Mouse (Mus musculus): ENCODE data around the gene Tmem131.

Tmem131 gene

DNA sequence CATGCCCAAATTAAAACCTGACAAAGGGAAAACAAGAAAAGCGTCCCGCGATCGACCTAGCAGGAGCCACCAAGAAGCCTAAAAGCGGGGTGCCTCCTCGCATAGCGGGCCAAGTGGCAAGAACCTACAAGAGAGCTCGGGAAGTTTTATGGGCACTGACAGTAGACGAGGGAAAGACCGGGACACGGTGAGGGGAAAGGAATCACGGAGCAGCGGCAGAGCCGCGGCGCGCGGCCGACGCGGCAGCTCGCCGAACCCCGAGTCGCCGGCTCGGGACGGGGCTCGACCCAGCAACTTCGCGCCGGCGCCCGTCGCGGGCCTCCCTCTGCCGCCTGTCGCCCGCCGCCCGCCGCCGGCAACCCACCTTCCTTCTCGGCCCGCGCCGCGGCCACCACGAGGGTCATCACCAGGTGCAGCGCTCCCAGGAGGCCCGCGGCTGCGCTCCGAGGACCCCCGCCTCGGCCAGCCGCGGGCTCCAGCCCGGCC lies 4.6 kb downstream of the Tmem131 start:
- DNase-seq (ENCODE audit: low read depth, low spot score), result no peak

DNA sequence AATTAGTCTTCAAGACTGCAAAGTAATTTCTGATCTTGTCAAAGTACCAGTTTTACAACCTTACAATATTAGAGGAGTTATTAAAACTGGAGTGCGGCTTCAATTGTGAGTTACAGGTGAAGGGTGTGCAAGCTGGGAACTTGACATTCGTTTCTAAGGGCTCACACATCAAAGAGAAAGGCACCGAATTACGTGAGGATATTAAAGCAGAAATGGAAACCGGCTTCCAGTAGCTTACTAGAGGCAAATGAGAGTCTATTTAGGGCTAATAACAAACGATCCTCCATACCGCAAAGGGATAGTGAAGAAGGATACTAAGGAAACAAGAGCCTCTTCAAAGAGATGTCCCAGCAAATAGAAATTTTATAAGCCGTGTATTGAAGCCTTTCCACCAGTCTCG lies 5.1 kb downstream of the Tmem131 start:
- DNase-seq (ENCODE audit: low read depth, low spot score), result no peak

DNA sequence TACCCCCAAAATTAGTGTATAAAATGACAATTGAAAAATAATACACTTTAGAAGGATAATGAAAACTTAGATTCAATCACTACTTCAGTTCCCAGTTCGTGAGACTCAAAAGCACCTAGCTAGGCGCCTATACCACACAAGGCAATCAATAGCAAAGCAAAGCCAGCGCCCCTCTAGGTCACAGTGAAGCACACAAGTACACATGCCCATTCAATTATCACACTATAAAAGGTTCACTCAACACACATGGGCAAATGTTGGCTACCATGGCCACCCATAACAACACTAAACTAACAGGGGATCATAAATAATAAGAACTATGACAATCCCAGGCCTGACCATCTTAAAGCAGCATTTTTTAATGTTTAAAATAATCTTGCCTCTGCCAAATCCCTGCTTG lies 5.8 kb downstream of the Tmem131 start:
- no peak for DNase-seq (ENCODE audit: low read depth, low spot score)

DNA sequence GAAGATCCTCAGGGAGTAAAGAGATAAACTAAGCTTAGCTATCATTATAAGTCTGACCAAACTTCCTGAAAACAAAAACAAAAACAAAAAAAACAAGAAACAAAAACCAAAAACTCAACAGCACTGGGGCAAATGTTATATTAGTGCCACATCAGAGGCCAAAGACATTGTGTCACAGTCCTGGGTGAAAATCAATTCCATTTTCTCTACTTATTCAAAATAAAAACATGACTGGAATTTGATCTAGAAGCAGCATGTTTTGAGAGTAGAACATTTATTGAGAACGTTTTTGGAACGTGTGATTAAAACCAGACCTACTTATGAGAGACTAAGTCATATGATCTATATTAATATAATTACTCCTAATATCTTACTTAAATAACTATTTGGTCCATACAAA lies 6.5 kb downstream of the Tmem131 start:
- no peak for DNase-seq (ENCODE audit: low read depth, low spot score)

DNA sequence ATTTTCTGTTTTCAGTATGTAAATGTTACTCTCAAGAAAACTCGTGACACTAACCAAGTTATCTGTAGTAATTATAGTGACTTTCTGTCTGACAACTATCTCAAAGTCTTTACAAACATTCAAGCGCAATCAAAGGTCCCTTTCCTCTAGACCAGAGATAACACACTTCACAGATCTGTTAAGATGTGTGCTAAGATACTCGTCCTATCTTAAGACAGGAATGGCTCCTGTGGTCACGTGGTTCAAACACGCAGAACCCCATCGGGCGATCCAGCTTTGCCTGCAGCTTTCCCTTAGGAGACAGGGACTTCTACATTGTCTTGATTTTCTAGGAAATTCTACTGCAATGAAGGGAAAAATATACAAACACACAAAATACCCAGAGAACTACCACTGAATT lies 6.9 kb downstream of the Tmem131 start:
- DNase-seq (ENCODE audit: low read depth, low spot score), result no peak

DNA sequence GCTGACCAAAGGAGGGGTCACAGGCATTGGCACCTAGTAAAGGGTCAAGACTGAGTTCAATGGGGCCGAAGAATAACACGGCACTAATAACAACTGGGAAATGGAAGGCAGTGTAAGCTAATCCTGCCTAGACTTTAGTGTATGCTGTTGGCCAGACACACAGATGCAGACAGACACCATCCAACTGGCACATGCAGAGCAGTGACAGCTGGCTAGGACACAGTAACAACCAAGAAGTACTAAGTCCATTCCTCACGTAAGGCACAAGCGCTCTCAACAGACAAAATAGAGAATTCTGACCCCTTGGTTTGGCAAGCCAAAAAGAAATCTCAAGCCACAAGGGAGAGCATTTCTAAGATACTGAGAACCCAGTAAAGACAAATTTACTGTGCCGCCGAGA lies 8.7 kb downstream of the Tmem131 start:
- DNase-seq (ENCODE audit: low read depth, low spot score), result no peak

DNA sequence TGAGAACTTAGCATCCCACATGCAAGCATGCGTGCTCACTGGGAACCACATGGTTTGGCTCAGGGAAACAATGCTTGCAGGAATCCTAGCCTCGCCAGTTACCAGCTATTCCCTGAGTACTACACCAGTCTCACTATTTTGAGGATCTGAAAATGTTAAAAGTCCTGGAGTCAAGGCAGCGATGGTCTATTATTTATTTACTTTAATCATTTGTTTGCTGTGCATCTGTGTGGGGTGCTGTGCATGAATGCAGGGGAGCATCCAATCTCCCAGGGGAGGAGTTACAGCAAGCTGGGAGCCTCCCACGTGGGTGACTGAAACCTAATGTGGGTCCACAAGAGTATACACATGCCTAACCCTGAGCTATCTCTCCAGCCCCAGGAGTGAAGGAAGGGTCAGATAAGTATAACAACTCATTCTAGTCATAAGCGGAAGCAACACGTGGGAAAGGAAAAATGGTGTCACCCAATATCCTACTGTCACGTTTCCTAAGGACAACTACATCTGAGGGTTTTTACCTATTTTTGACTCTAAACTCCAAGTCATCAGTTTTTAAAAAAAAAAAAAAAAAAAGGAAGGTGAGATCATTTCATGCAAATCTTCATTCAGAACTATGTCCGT lies 9.4 kb downstream of the Tmem131 start:
- DNase-seq (ENCODE audit: low read depth, low spot score), result peak; percentile 62

DNA sequence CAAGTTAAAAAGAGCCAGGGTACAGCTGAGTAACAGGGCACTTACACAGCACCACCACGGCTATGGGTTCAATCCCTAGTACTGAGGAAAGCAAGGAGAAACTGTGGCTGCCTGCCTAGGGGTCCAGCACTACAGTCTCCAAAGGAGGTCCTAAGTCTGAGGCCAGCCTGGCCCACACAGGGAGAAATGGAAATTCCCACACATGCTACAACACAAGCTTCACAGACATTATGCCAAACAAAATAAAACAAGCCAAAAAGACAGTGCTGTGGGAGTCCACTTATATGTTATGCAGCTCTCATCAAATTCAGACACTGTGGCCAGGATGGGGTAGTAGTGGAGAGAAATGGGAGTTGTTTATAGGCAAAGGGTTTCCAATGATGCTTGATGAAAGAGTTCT lies 11.2 kb downstream of the Tmem131 start:
- DNase-seq (ENCODE audit: low read depth, low spot score), result no peak

DNA sequence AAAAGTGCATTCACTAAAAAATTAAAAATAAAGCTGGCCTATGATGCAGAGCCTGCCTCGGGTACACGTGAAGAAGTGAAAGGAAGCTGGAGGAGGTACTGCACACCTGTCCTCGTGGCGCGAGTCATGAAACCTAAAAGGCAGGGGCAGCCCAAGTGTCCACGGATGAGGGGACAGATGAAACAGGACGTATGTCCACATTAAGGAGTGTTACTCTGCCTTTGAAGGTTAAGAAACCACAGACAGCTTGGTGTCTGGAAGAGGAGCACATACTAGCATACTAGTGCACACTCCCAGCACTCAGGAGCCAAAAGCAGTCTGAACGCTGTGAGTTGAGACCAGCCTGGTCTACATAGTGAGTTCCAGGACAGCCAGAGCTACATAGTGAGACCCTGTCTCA lies 12.6 kb downstream of the Tmem131 start:
- DNase-seq (ENCODE audit: low read depth, low spot score), result no peak

DNA sequence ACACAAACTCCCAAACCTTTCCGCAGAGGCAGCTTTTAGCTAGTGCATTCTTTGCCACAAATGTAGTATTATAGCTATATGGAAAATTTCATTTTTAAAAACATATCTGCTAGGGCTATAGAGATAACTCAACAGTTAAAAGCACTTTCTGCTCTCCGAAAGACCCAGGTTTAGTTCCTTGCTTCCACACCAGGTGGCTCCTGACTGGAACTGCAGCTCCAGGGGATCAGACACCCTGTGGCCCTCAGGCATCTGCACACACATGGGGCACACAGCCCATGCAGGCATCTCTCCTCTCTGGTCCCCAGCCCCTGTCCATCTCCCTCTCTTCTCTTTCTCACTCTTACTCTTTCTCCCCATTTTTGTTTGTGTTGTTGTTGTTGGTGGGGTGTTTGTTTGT lies 13.5 kb downstream of the Tmem131 start:
- no peak for DNase-seq (ENCODE audit: low read depth, low spot score)

DNA sequence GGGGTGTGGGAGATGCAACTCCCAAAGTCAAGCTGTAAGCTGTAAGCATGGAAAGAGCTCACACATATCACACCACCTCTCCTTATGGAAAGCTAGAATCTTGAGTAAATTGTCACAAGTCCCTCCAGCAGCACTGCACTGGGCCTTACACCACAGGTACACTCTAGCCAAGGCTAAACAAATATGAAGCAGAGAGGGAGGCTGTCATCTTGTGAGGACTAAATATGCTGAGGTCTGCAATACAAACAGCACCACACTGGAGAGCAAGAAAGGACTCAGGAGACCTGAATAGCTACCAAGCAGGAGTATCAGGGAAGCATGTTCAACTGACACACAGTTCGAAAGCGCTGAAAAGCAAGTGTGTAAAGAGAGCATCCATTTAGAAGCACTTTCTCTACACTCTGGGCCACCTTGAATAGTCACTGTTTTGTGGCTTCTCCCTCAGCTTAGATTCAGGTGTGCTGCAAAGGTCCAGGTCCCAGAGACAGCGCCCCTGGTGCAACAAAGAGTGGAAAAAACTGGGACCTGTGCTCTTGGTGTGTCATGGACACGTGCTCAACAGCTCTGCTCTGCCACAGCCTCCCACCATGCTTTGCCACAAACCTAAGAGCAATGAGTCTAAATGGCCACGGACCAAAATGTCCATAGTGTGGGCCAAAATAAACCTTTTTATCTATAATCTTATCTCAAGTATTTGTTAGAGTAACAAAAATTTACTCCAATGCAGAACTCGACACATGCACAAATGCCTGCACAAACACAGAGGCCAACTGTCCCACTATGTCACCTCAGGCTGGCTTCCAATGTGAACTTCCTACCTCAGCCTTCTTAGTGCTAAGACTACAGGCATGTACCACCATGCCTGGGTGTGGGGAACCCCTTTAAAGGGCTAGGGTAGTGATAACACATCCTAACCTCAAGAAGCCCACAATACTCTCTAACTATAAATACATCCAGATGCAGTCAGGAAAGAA lies 14.8 kb downstream of the Tmem131 start:
- DNase-seq (ENCODE audit: low read depth, low spot score), result no peak

DNA sequence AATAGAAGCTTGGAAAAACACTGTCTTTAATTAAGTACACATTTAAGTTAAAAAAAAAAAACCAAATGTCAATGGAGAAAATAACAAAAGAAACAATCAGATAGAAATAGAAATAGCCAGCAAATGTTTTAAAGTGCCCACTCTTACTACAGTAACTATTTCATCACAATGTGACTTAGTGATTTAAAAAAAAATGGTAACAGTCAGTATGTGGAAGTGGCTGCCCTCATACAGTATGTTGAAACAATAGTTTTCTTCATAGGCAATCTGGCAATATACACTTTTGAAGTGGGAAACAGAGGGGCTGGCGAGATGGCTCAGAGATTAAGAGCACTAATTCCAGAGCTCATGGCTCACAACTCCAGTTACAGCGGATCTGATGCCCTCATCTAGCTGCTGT lies 15.9 kb downstream of the Tmem131 start:
- no peak for DNase-seq (ENCODE audit: low read depth, low spot score)

DNA sequence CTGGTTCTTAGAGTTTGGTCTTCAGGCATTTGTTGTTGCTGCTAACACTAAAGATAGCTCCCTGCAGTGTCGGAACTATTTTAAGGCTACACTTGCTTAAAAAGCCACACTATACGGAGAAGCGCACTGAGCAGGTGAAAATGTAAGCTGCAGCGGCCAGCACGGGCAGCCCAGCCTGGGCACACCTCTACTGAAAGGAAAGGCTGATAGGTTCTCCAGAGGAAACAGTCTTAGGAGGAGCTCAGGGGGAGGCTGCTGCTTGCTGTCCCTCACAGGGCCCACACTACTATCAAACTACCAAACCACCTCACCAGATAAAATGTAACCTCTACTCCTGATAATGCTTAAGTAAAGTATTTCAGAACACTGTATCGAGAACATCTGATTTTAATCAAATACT lies 16.7 kb downstream of the Tmem131 start:
- no peak for DNase-seq (ENCODE audit: low read depth, low spot score)

DNA sequence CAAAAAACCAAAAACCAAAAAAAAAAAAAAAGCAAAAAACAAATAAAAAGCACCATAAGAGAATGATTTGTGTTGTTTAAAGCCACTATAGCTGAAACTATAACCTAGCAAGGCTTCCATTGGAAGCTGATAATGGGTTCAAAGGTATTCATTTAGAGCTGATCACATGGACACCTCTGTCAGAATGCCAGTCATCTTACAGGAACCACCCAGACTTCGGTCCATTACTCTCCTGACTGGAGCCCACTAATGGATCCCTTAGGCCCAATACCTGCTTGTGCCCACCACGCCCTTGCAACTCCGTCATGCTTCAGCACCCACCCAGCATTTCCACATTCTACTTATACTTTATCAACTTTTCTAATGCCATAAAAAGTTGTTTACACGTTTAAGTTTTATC lies 17.2 kb downstream of the Tmem131 start:
- DNase-seq (ENCODE audit: low read depth, low spot score), result no peak

DNA sequence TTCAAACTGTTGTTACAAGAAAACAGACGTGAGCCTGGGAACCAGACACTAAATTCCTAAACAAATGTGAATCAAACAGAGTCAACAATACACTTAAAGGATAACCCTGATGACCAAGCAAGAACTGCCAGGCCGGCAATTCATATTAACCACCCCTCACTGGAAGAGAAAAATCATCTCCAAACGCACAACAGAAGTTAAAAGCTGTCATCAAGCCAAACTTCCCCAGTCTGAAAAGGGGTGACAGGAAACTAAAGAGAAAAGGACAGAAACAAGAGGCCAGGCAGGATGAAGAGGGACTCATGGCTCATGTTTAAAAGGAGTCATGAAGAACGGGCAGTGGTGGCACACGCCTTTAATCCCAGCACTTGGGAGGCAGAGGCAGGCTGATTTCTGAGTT lies 17.7 kb downstream of the Tmem131 start:
- DNase-seq (ENCODE audit: low read depth, low spot score), result no peak

DNA sequence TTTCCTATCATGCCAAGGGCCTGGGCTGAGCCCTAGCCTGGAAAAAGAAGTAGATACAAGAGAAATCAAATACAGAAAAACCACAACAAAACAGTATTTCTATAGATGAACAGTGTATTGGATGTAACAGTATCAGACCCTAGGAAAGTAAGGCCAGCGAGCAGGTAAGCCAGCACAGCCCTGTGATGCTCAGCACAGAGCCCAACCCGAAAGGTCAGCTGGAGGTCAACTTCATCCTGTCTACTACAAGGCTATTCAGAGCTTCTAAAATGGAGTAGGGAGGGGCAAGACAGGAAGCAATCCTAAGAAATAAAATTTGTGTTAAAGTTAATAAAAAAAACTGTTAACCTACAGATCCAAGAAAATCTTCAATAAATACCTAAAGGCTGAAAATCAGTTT lies 18.6 kb downstream of the Tmem131 start:
- no peak for DNase-seq (ENCODE audit: low read depth, low spot score)

DNA sequence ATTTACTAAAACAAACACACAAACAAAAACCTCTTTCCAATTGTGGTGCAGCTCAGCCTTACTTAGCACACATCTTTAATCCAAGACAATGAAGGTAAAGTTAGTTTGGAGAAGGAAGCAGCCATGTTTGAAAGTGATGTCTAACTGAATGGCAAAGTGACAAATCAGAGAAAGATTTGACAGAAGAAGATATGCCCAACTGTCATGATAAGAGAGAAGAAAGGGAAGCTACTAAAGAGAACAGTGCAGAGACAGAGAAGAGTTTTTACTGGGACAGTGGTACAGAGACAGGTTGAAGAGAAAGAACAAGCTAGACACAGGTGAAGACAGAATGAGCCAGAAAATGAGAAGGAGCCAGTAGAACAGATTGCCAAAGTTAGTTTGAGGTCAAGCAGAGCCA lies 19.6 kb downstream of the Tmem131 start:
- no peak for DNase-seq (ENCODE audit: low read depth, low spot score)

DNA sequence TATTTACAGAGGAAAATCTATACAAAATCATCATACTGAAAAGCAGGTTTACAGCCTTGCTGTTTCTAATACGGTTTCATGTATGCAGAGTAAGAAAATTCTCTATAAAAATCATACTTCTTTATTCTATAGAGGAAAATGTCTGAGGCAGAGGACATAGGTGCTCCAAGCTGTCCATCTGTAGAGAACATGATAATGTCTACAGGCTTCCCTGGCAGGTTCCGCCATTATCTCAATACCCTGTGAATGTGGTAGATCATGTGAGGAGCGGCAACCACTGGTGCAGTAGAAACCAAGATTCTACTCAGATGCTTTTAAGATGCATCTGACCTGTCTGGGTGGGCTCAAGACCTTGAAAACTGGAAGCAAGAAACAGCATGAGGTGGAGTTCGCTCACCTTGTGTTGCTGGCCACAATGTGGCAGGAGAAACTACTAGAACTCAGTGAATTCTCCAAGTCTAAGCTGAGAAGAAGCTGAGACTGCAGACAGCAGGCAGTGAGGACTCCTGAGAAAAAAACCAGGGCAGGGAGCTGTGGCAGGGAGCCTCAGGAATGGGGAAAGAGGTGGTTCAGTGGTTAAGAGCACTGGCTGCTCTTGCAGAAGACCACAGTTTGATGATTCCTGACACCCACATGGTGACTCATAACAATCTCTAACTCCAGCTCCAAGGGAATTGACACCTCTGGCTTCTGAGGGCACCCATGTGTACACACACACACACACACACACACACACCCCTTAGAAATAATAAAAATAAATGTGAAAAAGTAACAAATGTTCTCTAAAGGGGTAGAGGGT lies 20.6 kb downstream of the Tmem131 start:
- no peak for DNase-seq (ENCODE audit: low read depth, low spot score)

DNA sequence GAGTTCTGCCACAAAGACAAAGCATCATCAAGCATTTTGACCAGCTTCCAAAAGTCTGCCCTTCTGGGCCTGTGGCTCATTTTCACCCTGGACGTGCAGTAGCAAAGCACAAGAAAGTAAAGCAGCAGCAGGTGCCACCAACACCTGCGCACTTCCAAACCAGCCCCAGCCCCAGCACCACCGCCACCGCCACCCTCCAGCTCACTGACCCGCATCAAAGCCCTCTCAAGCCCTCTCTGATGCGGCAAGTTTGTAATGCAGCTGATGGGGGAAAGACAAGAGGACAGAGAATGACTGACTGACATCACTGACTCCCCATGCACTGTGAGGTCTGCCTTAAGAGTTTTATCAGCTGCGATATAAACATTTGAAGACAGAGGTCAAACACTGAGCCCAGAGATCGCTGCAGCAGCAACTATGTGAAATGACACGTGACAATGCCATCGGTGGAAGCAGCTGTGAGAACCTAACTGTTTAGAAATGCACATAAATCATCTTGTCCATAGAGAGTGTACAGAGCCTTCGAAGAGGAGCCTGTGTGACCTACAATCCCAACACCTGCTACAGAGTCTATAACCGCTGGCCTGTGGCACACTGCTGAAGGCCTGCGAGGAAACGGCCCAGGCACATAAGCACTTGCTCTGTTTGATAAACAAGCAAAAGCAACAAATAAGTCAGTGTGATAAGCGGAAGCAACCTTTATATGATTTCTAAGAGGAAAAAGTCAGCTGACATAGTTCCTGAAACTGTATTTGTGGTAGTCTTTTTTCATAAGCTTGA lies 21.7 kb downstream of the Tmem131 start:
- DNase-seq (ENCODE audit: low read depth, low spot score), result no peak

DNA sequence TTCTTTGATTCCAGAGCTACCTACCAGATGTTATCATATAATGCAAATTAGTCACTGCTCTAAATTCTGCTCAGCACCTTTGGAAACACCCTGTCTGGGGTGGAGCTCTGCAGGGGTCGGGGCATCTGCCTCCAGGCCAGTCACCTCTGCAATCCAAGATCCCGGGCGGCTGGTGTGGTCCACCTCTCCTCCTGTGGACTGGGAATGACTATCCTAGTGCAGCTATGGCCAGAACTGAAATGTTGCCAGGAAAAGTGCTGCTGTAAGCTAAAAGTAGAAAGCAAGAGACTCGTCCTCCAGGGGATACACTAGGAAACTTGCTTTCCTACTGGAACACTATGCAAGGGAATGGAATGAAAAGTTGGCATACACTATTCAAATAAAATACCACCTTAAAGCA lies 22.7 kb downstream of the Tmem131 start:
- DNase-seq (ENCODE audit: low read depth, low spot score), result no peak

DNA sequence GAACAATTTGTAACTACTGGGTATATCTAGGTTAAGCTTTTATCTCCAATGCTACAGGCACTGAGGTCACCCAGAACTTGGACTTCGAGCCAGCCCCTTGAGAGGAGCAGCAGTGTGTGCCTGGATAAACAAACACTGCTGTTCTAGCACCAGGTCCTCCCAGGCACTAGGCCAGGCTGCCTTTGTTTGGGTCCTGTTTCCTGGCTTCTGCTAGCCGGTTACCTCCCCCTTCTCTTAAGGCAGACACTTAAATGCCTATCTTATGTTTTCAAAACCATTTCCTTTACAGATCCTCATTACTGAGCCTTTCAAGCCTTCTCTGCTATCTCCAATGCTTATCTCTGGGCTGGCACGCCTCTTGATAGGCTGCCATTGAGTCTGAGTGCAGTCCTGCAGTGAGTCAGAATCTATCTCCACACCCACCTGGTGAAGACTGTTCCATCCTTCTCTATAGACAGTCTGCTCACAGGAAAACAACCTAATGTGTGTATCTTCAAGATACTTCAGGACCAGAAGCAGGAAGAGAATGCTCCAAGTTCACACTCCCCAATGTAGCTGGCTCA lies 23.2 kb downstream of the Tmem131 start:
- no peak for DNase-seq (ENCODE audit: low read depth, low spot score)

Data from c-Kit-negative CD71-positive TER-119-positive erythroid progenitor cells, embryonic 14.5 days (primary cell).